18 mouse cellular contexts compared by ENCODE assay signal in the genomic region with DNA sequence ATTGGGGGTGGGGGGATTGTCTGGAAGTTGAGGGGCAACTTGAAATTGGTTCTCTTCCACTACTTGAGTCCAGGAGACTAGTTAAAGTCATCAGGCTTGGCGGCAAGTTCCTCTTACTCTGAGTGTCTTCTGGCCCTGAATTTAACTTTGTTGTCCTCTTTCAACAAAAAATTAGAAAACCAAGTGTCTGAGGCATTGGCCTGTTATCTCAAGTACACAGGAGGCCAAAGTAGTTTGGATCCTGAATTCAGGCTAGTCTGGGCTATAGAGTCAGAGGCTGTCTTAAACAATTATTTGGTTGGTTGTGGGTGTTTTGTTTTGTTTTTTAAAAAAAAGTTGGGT. TPM values are rescaled to one million over a fixed set of nuclear protein-coding genes. Genes with fewer than 3 reads are reported as not detected.
DNase-seq lines count a peak whose midpoint lies in the region; ATAC-seq lines count a peak whose summit lies in the region.
"Had no signal": no experiment of that assay in that cellular context is flagged by ENCODE, and none has a peak within 500 bp of the region (broad histone marks: within the 10 kb centered on the region; RNA-seq: fewer than 3 reads in every experiment).

No protein-coding gene starts in this region.

- DNase-seq in heart, postnatal 25 days (ENCODE audit: low spot score), result no peak
- DNase-seq in 416B (ENCODE audit: low read depth) (peak; percentile 49), MEL-GATA-1-ER (ENCODE audit: extremely low read depth, low read depth) (peak; percentile 80)
- no peak for DNase-seq in ovary, postnatal 10 days (ENCODE audit: low spot score)
- DNase-seq in adrenal gland, adult 2 months, result no peak
- no peak for DNase-seq in left cerebral cortex, adult 9 months (ENCODE audit: low spot score in 2 of 2)
- DNase-seq: heart, postnatal 14 days; kidney, postnatal 14 days had no signal

- no peak overlapping the region for H3K27ac ChIP-seq in heart, embryonic 13.5 days (replicated peaks)
- peak overlapping the region; percentile 97; the same call in 1 of the 2 replicates for H3K27ac ChIP-seq in limb, embryonic 12.5 days
- H3K27ac ChIP-seq: midbrain, embryonic 15.5 days had no signal

- H3K4me2 ChIP-seq in heart, embryonic 13.5 days, result peak overlapping the region; percentile 79
- peak overlapping the region; percentile 85; the same call in 1 of the 2 replicates for H3K4me2 ChIP-seq in limb, embryonic 12.5 days

- no peak overlapping the region for H3K9ac ChIP-seq in heart, embryonic 13.5 days
- no peak overlapping the region for H3K9ac ChIP-seq in limb, embryonic 12.5 days (replicated peaks)
- H3K9ac ChIP-seq: midbrain, embryonic 15.5 days had no signal

- ATAC-seq in heart, embryonic 13.5 days (ENCODE audit: extremely low read depth, insufficient number of reproducible peaks, low FRiP score, low TSS enrichment), result no peak
- no peak for ATAC-seq in limb, embryonic 12.5 days (ENCODE audit: insufficient number of reproducible peaks, insufficient read depth, low FRiP score, low TSS enrichment, low read depth)
- ATAC-seq: inflammation-experienced regulatory T-cells, adult 6 months; midbrain, embryonic 15.5 days had no signal

- intact Hi-C loops in heart, postnatal 25 days (cut with DNase I), result no loop called here

- H3K36me3 ChIP-seq in heart, embryonic 13.5 days, result no peaks in the 10 kb centered on the region
- H3K36me3 ChIP-seq in limb, embryonic 12.5 days, result no peaks in the 10 kb centered on the region
- H3K36me3 ChIP-seq: midbrain, embryonic 15.5 days had no signal

- WGBS in heart, embryonic 13.5 days, result 89% methylated on average over 1 of the region's 1 CpGs
- WGBS in limb, embryonic 12.5 days, result 65% methylated on average over 1 of the region's 1 CpGs

- H3K9me3 ChIP-seq in heart, embryonic 13.5 days, result no peaks in the 10 kb centered on the region
- H3K9me3 ChIP-seq in limb, embryonic 12.5 days, result no peaks in the 10 kb centered on the region
- H3K9me3 ChIP-seq: midbrain, embryonic 15.5 days had no signal

- peaks cover 30% of the 10 kb centered on the region for H3K4me1 ChIP-seq in heart, embryonic 13.5 days
- H3K4me1 ChIP-seq in limb, embryonic 12.5 days (replicated peaks), result peaks cover 20% of the 10 kb centered on the region

- H3K27me3 ChIP-seq in heart, embryonic 13.5 days (replicated peaks), result no peaks in the 10 kb centered on the region
- H3K27me3 ChIP-seq in limb, embryonic 12.5 days, result no peaks in the 10 kb centered on the region
- H3K27me3 ChIP-seq: midbrain, embryonic 15.5 days had no signal

- no peak overlapping the region for H3K4me3 ChIP-seq in heart, embryonic 13.5 days
- peak overlapping the region; percentile 48; the same call in 1 of the 2 replicates for H3K4me3 ChIP-seq in limb, embryonic 12.5 days (replicated peaks)
- H3K4me3 ChIP-seq: midbrain, embryonic 15.5 days had no signal

RNA-seq across cellular contexts. Expression of a gene that starts 1.7 kb away (rescaled TPM):
- polyA plus RNA-seq in heart, embryonic 13.5 days (2015; fragmentation: Nextera tagmentation; extraction: Ambion mirVana), result 1.5 and 1.6 TPM in 2 replicates
- 1 to 10 TPM; 5.4 to 9.2 TPM for total RNA-seq in heart, postnatal 25 days (2021)
- 6.3 and 7.4 TPM in 2 replicates for polyA plus RNA-seq in limb, embryonic 12.5 days (2016; fragmentation: Nextera tagmentation; extraction: Ambion mirVana)
- total RNA-seq in adrenal gland, adult 2 months (2021), result 10 to 100 TPM; 11.0 to 19.6 TPM
- polyA plus RNA-seq in adrenal gland, adult 2 months (2012; rRNA removed), result 0.21 and 0.25 TPM in 2 replicates
- polyA plus RNA-seq: gonadal fat pad, adult 2 months; macrophage had no signal

RNA-seq across cellular contexts. Expression of a gene that starts 3.0 kb away (rescaled TPM):
- 1.9 and 3.5 TPM in 2 replicates for polyA plus RNA-seq in heart, embryonic 13.5 days (2015; fragmentation: Nextera tagmentation; extraction: Ambion mirVana)
- 10 to 100 TPM; 15.8 to 18.0 TPM for total RNA-seq in heart, postnatal 25 days (2021)
- polyA plus RNA-seq in limb, embryonic 12.5 days (2016; fragmentation: Nextera tagmentation; extraction: Ambion mirVana), result 11.9 and 12.8 TPM in 2 replicates
- 10 to 100 TPM; 32.5 to 35.7 TPM for total RNA-seq in adrenal gland, adult 2 months (2021)
- 4.2 and 6.6 TPM in 2 replicates for polyA plus RNA-seq in adrenal gland, adult 2 months (2012; rRNA removed)
- polyA plus RNA-seq: macrophage had no signal

RNA-seq across cellular contexts. Expression of a gene that starts 4.1 kb away (rescaled TPM):
- not detected in 2 replicates for polyA plus RNA-seq in heart, embryonic 13.5 days (2015; fragmentation: Nextera tagmentation; extraction: Ambion mirVana)
- total RNA-seq in heart, postnatal 25 days (2021), result 10 to 100 TPM; 12.6 to 15.8 TPM
- polyA plus RNA-seq in limb, embryonic 12.5 days (2016; fragmentation: Nextera tagmentation; extraction: Ambion mirVana), result 1.2 and 1.4 TPM in 2 replicates
- total RNA-seq in adrenal gland, adult 2 months (2021), result 10 to 100 TPM; 21.1 to 26.3 TPM
- polyA plus RNA-seq in adrenal gland, adult 2 months (2012; rRNA removed), result 0.36 and 2.1 TPM in 2 replicates
- polyA plus RNA-seq: macrophage; midbrain, embryonic 15.5 days had no signal

RNA-seq across cellular contexts. Expression of a gene that starts 4.6 kb away (rescaled TPM):
- polyA plus RNA-seq in heart, embryonic 13.5 days (2015; fragmentation: Nextera tagmentation; extraction: Ambion mirVana), result 0.09 and 0.20 TPM in 2 replicates
- total RNA-seq in heart, postnatal 25 days (2021), result not detected
- 0.16 TPM in 1 of 2 replicates, not detected in the other for polyA plus RNA-seq in limb, embryonic 12.5 days (2016; fragmentation: Nextera tagmentation; extraction: Ambion mirVana)
- total RNA-seq in adrenal gland, adult 2 months (2021), result under 1 TPM in 1 of 2 experiments, not detected in 1; 0.43 TPM
- not detected in 2 replicates for polyA plus RNA-seq in adrenal gland, adult 2 months (2012; rRNA removed)
- total RNA-seq: heart, postnatal 14 days; layer of hippocampus, postnatal 10 days; left cerebral cortex, postnatal 36 days; neutrophil, adult 5-6 weeks had no signal
- polyA plus RNA-seq: brain, embryonic 14.5 days; inflammation-experienced regulatory T-cells, adult 6 months; macrophage; midbrain, embryonic 15.5 days had no signal

RNA-seq across cellular contexts. Expression of a gene that starts 8.3 kb away (rescaled TPM):
- polyA plus RNA-seq in heart, embryonic 13.5 days (2015; fragmentation: Nextera tagmentation; extraction: Ambion mirVana), result 2.3 and 2.8 TPM in 2 replicates
- 10 to 100 TPM; 13.3 to 23.6 TPM for total RNA-seq in heart, postnatal 25 days (2021)
- polyA plus RNA-seq in limb, embryonic 12.5 days (2016; fragmentation: Nextera tagmentation; extraction: Ambion mirVana), result 9.1 and 10.7 TPM in 2 replicates
- total RNA-seq in adrenal gland, adult 2 months (2021), result 10 to 100 TPM; 64.3 to 65.2 TPM
- polyA plus RNA-seq in adrenal gland, adult 2 months (2012; rRNA removed), result 2.4 and 3.9 TPM in 2 replicates

Comparison
In these comparisons a context has a peak if more than half of its experiments do, and no peak if none do; other contexts are left out.
1. DNase-seq: peak in 416B (single experiment) and MEL-GATA-1-ER (single experiment); none in heart, postnatal 25 days (single experiment), ovary, postnatal 10 days (single experiment), adrenal gland, adult 2 months (single experiment) and left cerebral cortex, adult 9 months (0 of 2).